Mouse (Mus musculus) heart, embryonic 11.5 days (tissue): ENCODE measurements around the gene Sik1. TPM values are rescaled to one million over a fixed set of nuclear protein-coding genes. Genes with fewer than 3 reads are reported as not detected.

ENCODE experiments used
- ATAC-seq: fragments of 200-750 bp; cut with Nextera tagmentation; replicated peaks from 2 replicates; pipeline ENCODE4 v1.8.0; 2017; ENCODE audit warnings: moderate library complexity; ENCODE audit not compliant: insufficient number of reproducible peaks, low FRiP score, low TSS enrichment
- H3K27ac ChIP-seq: fragments of 300-500 bp; sonication (generic); 2 replicates; pipeline ENCODE4 v1.5.1; 2014; ENCODE audit warnings: mild to moderate bottlenecking, low read depth, low read length
- H3K27me3 ChIP-seq: fragments of 300-500 bp; sonication (generic); 2 replicates; pipeline ENCODE4 v1.6.1; 2014; ENCODE audit warnings: mild to moderate bottlenecking, low read length, mixed read lengths; ENCODE audit not compliant: control insufficient read depth, insufficient read depth
- H3K36me3 ChIP-seq: fragments of 300-500 bp; sonication (generic); 2 replicates; pipeline ENCODE4 v1.6.1; 2014; ENCODE audit warnings: mild to moderate bottlenecking, low read length, moderate library complexity, mixed read lengths; ENCODE audit not compliant: control insufficient read depth, insufficient read depth
- H3K4me1 ChIP-seq: fragments of 300-500 bp; sonication (generic); 2 replicates; pipeline ENCODE4 v1.6.1; 2014; ENCODE audit warnings: low read length; ENCODE audit not compliant: control insufficient read depth, insufficient read depth
- H3K4me2 ChIP-seq: fragments of 300-500 bp; sonication (generic); 2 replicates; pipeline ENCODE4 v1.6.1; 2014; ENCODE audit warnings: mild to moderate bottlenecking, moderate library complexity
- H3K4me3 ChIP-seq: fragments of 300-500 bp; sonication (generic); 2 replicates; pipeline ENCODE4 v1.5.1; 2014; ENCODE audit warnings: low read depth, low read length
- H3K9ac ChIP-seq: fragments of 300-500 bp; sonication (generic); 2 replicates; pipeline ENCODE4 v1.6.1; 2014; ENCODE audit warnings: mild to moderate bottlenecking, low read depth, low read length, moderate library complexity
- H3K9me3 ChIP-seq: fragments of 300-500 bp; sonication (generic); replicated peaks from 2 replicates; pipeline ENCODE4 v1.6.1; 2016; ENCODE audit warnings: low read length; ENCODE audit not compliant: control insufficient read depth
- WGBS: fragments of 180-500 bp; shearing (Covaris S2); extraction: QIAGEN DNeasy Blood & Tissue Kit; methylation state at CpG from one replicate; pipeline ENCODE4 v1.1.7; 2014; ENCODE audit not compliant: insufficient replicate concordance; 5-methylcytosine and 5-hydroxymethylcytosine counted together
- polyA plus RNA-seq: library from polyadenylated mRNA; unstranded; fragments of >200 nt; fragmentation: Nextera tagmentation; extraction: Ambion mirVana; gene quantifications from 2 replicates; pipeline ENCODE4 v1.2.1, GENCODE M21; 2014

Gene Sik1
- polyA plus RNA-seq, 1 experiment from 2014 or later, result 24.3 TPM

- Histone ChIP-seq H3K36me3 (no peaks in the 10 kb centered on the region), H3K4me1 (peaks cover 15% of the 10 kb centered on the region), H3K27me3 (no peaks in the 10 kb centered on the region), H3K9me3 (no peaks in the 10 kb centered on the region), H3K4me2 (no peak overlapping the region), H3K9ac (no peak overlapping the region), H3K4me3 (no peak overlapping the region), H3K27ac (no peak overlapping the region)
- 44% methylated on average over 5 of the region's 5 CpGs for WGBS
- no peak for ATAC-seq
These were observed 38.4 kb downstream of the Sik1 start for GRCm38 (mm10) chr17:31817203-31817602.

GRCm38 (mm10) chr17:31814848-31815247, 40.8 kb downstream of the Sik1 start:
- Histone ChIP-seq H3K27ac (no peak overlapping the region; the same call in 1 of the 2 replicates), H3K4me2 (no peak overlapping the region), H3K9ac (no peak overlapping the region), H3K36me3 (no peaks in the 10 kb centered on the region), H3K4me1 (0 out of 2 replicates have a peak, but pooled peaks cover 5% of the 10 kb centered on the region), H3K9me3 (no peaks in the 10 kb centered on the region), H3K4me3 (no peak overlapping the region), H3K27me3 (no peaks in the 10 kb centered on the region)
- WGBS, result 60% methylated on average over 1 of the region's 1 CpGs
- ATAC-seq, result no peak

- WGBS, result 69% methylated on average over 3 of the region's 3 CpGs
- Histone ChIP-seq H3K36me3 (no peaks in the 10 kb centered on the region), H3K27ac (no peak overlapping the region), H3K4me2 (no peak overlapping the region), H3K4me3 (no peak overlapping the region), H3K27me3 (no peaks in the 10 kb centered on the region), H3K9ac (no peak overlapping the region), H3K9me3 (no peaks in the 10 kb centered on the region), H3K4me1 (0 out of 2 replicates have a peak, but pooled peaks cover 5% of the 10 kb centered on the region)
- no peak for ATAC-seq
These were observed 41.5 kb downstream of the Sik1 start for GRCm38 (mm10) chr17:31813938-31814622.

- 63% methylated on average over 4 of the region's 4 CpGs for WGBS
- Histone ChIP-seq H3K4me3 (no peak overlapping the region), H3K27ac (no peak overlapping the region), H3K4me1 (peaks cover 9% of the 10 kb centered on the region; the same call in 1 of the 2 replicates), H3K9me3 (no peaks in the 10 kb centered on the region), H3K36me3 (no peaks in the 10 kb centered on the region), H3K9ac (no peak overlapping the region), H3K4me2 (no peak overlapping the region), H3K27me3 (no peaks in the 10 kb centered on the region)
- no peak for ATAC-seq
These were observed 44.3 kb downstream of the Sik1 start for GRCm38 (mm10) chr17:31811333-31811732.

GRCm38 (mm10) chr17:31809894-31810293, 45.7 kb downstream of the Sik1 start:
- 59% methylated on average over 19 of the region's 19 CpGs for WGBS
- Histone ChIP-seq H3K27ac (no peak overlapping the region), H3K9ac (no peak overlapping the region), H3K4me2 (no peak overlapping the region), H3K27me3 (no peaks in the 10 kb centered on the region), H3K4me3 (no peak overlapping the region), H3K9me3 (no peaks in the 10 kb centered on the region), H3K36me3 (no peaks in the 10 kb centered on the region), H3K4me1 (peaks cover 9% of the 10 kb centered on the region; the same call in 1 of the 2 replicates)
- no peak for ATAC-seq

- no peaks in the 10 kb centered on the region for H3K27me3 ChIP-seq
- H3K9ac ChIP-seq, result no peak overlapping the region
- peaks cover 7% of the 10 kb centered on the region; the same call in 1 of the 2 replicates for H3K4me1 ChIP-seq
- H3K27ac ChIP-seq, result no peak overlapping the region
- no peaks in the 10 kb centered on the region for H3K36me3 ChIP-seq
- H3K9me3 ChIP-seq, result no peaks in the 10 kb centered on the region
- H3K4me3 ChIP-seq, result no peak overlapping the region
- WGBS, result 85% methylated on average over 7 of the region's 7 CpGs
- no peak overlapping the region for H3K4me2 ChIP-seq
- ATAC-seq, result no peak
These were observed 46.5 kb downstream of the Sik1 start for GRCm38 (mm10) chr17:31809136-31809535.

GRCm38 (mm10) chr17:31808082-31808875, 47.3 kb downstream of the Sik1 start:
- H3K4me2 ChIP-seq, result no peak overlapping the region
- no peak overlapping the region for H3K9ac ChIP-seq
- H3K4me1 ChIP-seq, result peaks cover 7% of the 10 kb centered on the region; the same call in 1 of the 2 replicates
- 0 out of 2 replicates have a peak overlapping the region, but pooled peaks have one; percentile 35 for H3K27ac ChIP-seq
- no peaks in the 10 kb centered on the region for H3K9me3 ChIP-seq
- no peak overlapping the region for H3K4me3 ChIP-seq
- H3K27me3 ChIP-seq, result no peaks in the 10 kb centered on the region
- H3K36me3 ChIP-seq, result no peaks in the 10 kb centered on the region
- no peak for ATAC-seq
- 45% methylated on average over 10 of the region's 10 CpGs for WGBS

- Histone ChIP-seq H3K4me3 (no peak overlapping the region), H3K27me3 (no peaks in the 10 kb centered on the region), H3K4me2 (no peak overlapping the region), H3K27ac (no peak overlapping the region), H3K4me1 (peaks cover 7% of the 10 kb centered on the region; the same call in 1 of the 2 replicates), H3K36me3 (no peaks in the 10 kb centered on the region), H3K9ac (no peak overlapping the region), H3K9me3 (no peaks in the 10 kb centered on the region)
- WGBS, result 57% methylated on average over 3 of the region's 3 CpGs
- no peak for ATAC-seq
These were observed 49.1 kb downstream of the Sik1 start for GRCm38 (mm10) chr17:31806496-31806895.
